Mouse (Mus musculus) right cerebral cortex, adult 2 months (tissue): ENCODE measurements around the gene Ergic1.

Experiments used
- DNase-seq, 2 experiments: peaks; one replicate each; pipeline ENCODE4 v3.0.0; 2021 to 2022; ENCODE audit warnings: low spot score in 2 of 2

Ergic1 gene

DNA sequence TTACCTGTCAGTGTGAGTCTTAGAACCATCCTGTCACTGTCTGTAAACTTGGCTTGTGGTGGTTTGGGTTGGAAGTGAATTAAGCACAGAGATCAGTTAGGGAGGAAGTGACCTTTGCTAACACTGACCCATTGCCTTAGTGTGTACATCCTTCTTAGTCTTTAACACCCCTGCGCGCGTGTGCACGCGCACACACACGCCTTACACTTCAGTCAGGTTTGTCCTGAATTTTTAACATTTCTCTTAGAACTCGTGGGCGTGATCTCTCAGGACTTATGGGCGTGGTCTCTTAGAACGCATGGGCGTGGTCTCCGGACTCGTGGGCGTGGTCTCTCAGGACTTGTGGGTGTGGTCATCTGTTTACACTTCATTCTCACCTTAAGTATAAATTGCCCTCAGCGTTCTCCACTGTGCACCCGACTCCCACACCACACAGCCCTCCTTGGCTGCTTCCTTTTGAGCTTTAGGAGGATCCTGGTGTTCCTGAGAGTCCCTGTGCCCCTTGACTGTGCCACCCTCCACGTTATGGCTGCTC lies 39.7 kb downstream of the Ergic1 start:
- DNase-seq, result no peak

DNA sequence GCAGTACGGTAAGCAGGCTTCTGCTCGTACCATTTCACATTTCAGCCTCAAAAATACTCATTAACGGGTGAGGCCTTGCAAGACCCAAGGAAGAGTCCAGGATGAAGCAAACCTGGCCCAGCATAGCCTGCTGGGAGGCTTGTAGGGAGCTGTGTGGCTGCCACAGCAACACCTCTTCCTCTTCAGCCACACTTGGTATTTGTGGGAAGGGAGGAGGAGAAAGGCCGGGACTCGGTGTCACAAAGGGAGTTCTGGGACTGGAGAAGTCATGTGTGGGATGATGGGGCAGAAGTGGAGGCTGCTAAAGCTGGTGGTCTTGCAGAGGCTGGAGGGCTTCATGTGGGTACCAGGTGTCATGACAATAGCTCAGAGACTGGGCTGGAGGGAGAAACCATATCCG lies 40.2 kb downstream of the Ergic1 start:
- DNase-seq, result no peak

DNA sequence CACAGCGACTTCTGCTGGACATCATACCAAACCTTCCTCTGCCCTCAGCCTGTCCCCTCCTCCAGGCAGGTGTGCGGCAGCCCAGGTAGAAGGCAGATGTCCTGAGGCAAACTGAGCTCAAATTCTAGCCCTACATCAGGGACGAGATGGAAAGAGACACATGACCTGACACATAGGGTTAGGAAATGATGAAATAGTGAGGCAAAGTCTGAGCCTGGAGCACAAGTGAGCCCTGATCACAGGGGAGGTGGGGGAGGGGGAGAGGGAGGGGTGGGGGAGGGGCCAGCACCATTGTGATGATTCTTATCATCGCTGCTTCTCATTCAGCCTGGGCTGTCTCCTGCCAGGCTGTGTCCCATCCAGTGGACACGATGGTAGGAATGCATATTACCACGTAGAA lies 40.6 kb downstream of the Ergic1 start:
- DNase-seq, result no peak

- DNase-seq, result no peak
Observed at GRCm38 (mm10) chr17:26602371-26602885, 41.1 kb downstream of the Ergic1 start.

DNA sequence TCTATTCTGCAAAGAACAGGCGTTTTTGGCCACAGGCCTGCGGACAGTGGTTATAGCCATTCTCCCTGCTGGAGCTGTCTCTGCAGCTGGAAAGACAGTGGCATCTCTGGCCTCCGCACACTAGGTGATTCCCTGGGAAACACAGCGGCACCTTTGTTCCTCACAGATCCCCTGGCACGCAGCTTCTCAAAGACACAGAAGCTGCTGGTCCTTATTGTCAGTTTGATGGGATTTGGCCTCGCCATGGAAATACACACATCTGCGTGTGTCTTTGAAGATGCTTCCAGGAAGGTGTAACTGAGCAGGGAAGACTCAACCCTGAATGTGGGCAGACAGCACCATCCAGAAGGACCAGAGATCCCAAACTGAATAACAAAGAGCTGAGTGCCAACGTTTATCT lies 42.0 kb downstream of the Ergic1 start:
- no peak for DNase-seq

GRCm38 (mm10) chr17:26605636-26606035 lies 44.3 kb downstream of the Ergic1 start:
- no peak for DNase-seq

DNA sequence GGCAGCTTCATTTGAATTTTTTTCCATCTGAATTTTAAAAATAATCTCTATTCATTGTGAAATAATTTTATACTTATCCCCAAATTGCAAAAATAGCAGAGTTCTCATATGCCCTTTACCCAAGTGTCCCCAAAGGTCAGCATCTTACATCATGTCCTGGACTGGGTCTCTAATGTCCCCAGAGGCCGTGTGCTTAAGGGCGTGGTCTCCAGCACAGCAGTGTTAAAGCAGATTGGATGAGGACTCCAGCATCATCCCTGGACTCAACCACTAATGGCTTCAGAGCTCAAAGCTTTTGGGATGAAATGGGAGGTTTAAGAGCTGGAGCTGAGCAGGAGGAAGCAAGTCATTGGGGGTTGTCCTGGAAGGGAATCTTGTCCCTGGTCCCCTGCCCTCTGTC lies 45.2 kb downstream of the Ergic1 start:
- DNase-seq, result no peak

GRCm38 (mm10) chr17:26608348-26608747 lies 47.1 kb downstream of the Ergic1 start:
- DNase-seq, result no peak

DNA sequence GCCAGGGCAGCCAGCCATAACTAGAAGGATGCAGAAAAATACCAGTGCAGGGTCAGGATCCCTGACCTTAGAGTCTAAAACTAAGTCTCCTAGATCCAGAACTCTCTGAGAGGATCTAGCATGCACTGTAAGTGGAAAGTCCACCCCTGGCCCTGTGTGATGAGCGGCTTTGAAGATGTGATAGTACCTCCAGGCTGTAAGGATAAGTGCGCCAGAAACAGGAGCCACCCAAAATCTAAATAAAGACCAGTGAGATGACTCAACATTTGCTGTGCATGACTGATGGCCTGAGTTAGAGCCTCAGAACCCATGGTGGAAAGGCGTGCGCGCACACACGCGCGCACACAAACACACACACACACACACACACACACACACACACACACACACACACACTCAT lies 47.6 kb downstream of the Ergic1 start:
- DNase-seq, result no peak

DNA sequence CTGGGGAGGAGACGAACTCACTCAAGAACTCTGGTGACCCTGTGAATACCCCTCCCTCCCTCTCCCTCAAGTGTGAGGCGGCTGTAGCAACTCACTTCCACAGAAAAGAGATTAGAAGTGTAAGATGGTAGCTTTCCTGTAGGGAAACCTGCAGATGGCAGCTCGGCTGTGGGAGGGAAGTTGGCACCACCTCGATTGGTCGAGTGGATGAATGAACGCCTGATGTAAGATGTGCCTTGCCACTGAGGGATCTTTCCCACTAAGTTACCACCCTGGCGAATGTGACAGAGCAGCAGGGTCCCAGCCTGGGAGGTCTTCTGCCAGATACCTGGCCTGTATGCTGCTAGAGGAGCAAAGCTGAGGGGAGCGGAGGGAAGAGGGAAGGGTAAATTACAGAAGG lies 48.5 kb downstream of the Ergic1 start:
- peak; percentile 79 to 85 for DNase-seq

DNA sequence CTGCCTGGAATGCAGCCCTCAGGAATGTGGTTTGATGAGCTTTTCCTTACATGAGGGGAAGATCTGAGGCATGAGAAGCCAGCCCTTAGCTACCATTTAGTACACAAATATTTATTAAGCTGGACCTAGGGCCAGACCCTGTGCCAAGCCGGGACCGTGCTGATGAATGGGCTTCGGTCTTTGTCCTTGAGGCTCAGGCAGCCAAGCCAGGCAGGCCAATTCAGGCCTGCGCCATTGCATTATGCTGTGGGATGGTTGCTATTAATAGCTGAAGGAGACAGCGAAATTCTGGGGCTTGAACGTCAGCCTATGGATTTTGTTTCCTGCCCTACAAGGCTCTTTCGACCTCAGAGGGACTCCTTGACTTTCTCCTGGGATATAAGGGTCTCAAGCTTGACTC lies 50.0 kb downstream of the Ergic1 start:
- DNase-seq, result no peak

- no peak for DNase-seq
Observed at GRCm38 (mm10) chr17:26611918-26612317, 50.6 kb downstream of the Ergic1 start.

DNA sequence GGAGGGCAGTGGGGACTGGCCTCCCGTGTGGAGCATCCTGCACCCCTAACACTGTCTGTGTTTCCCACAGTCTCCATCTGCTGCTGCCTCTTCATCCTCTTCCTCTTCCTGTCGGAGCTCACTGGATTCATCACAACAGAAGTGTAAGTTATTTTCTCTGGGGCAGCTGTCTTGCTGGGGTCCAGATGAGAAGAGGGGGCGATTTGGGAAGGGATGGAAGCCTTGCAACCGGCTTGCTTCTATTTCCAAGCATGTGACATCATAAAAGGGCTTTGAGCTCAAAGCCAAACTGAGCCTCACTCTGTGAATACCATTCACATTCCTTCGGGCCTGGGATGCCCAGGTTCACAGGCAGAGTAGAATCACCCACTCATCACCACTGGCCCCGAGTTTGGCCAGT lies 53.0 kb downstream of the Ergic1 start:
- DNase-seq, result no peak

DNA sequence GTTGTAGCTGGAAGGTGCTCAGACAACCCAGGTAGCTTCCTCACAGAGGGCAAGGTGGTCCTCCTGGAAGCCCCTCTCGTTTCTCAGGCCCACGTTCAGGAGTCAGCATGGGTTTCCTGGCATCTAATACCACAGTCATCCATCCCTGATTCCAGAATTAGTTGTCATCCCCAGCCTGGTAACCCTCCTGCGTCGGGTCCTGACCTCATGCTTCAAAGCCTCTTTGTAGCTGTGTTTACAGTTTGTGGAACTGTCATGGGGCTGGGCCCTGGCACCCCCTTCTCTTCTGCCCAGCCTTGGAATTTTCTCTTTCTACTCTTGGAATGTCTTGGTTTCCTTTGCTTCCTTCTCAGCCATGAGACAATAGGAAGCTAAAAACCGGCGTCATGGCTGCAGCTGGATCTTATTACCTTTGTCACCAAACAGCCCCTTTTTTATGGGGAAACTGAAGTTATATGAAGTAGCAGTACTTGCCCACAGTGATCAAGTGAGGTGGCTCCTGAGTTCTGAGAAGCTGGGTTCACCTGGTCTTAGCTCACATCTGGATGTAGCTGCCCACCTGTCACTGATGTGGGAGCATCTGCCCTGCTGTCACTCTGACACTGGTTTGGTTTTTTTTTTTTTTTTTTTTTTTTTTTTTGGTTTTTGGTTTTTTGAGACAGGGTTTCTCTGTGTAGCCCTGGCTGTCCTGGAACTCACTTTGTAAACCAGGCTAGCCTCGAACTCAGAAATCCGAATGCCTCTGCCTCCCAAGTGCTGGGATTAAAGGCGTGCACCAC lies 53.6 kb downstream of the Ergic1 start:
- DNase-seq, result no peak

GRCm38 (mm10) chr17:26616696-26617095 lies 55.4 kb downstream of the Ergic1 start:
- DNase-seq, result no peak

GRCm38 (mm10) chr17:26618498-26618897 lies 57.2 kb downstream of the Ergic1 start:
- no peak for DNase-seq

GRCm38 (mm10) chr17:26619577-26619976 lies 58.3 kb downstream of the Ergic1 start:
- no peak for DNase-seq

DNA sequence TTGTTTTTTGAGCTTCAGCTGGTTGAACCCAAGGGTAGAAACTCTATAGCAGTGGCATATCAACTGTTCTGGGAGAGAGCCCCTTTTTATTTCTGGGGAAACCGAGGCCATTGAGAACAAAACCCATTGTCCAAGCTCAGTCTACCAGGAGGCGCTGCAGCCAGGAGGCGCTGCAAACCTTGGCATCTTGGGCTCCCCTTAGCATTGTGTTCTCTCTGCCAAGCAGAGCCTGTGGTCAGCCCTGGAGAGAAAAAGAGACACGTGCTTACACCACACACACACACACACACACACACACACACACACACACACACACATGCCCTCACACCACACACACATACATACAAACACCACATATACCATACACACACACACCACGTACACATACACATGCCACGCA lies 59.0 kb downstream of the Ergic1 start:
- DNase-seq, result no peak

GRCm38 (mm10) chr17:26620786-26621766 lies 59.8 kb downstream of the Ergic1 start:
- no peak for DNase-seq

- DNase-seq, result no peak
Observed at GRCm38 (mm10) chr17:26621912-26622311, 60.6 kb downstream of the Ergic1 start.

GRCm38 (mm10) chr17:26623991-26624390 lies 62.7 kb downstream of the Ergic1 start:
- DNase-seq, result no peak

GRCm38 (mm10) chr17:26624999-26625398 lies 63.7 kb downstream of the Ergic1 start:
- no peak for DNase-seq
